Mouse (Mus musculus) liver, postnatal 0 days (tissue): ENCODE measurements around the gene Cdh23.

Experiments used
- CTCF ChIP-seq: sonication (generic); IDR thresholded peaks from 2 replicates; pipeline ENCODE4 v1.5.1; 2016; ENCODE audit warnings: antibody characterized with exemption, low read depth
- EP300 ChIP-seq: IDR thresholded peaks from 2 replicates; pipeline ENCODE4 v1.6.1; 2016; ENCODE audit warnings: antibody characterized with exemption, low read depth, mild to moderate bottlenecking

GRCm38 (mm10) chr10:60744543-60745290, 48.4 kb upstream of the Cdh23 start:
- no peak for TF ChIP-seq CTCF
- TF ChIP-seq EP300, result no peak
